Mouse (Mus musculus) layer of hippocampus, adult 9-10 months (tissue): ENCODE data around the gene Ak1.

ENCODE experiments used
- DNase-seq: peaks from one replicate; pipeline ENCODE4 v3.0.0; 2022; ENCODE audit warnings: low spot score

Ak1 gene

GRCm38 (mm10) chr2:32628044-32628550 lies 6.5 kb downstream of the Ak1 start:
- DNase-seq = no peak

GRCm38 (mm10) chr2:32628729-32629128 lies 7.2 kb downstream of the Ak1 start:
- DNase-seq = no peak

- DNase-seq = no peak
Observed at GRCm38 (mm10) chr2:32629276-32629976, 7.9 kb downstream of the Ak1 start.

GRCm38 (mm10) chr2:32630036-32630435 lies 8.5 kb downstream of the Ak1 start:
- no peak for DNase-seq

GRCm38 (mm10) chr2:32631046-32631445 lies 9.5 kb downstream of the Ak1 start:
- DNase-seq = no peak

GRCm38 (mm10) chr2:32631737-32632394 lies 10.3 kb downstream of the Ak1 start:
- DNase-seq = peak; percentile 64

- DNase-seq = no peak
Observed at GRCm38 (mm10) chr2:32633660-32634059, 12.1 kb downstream of the Ak1 start.

- no peak for DNase-seq
Observed at GRCm38 (mm10) chr2:32634277-32635105, 12.9 kb downstream of the Ak1 start.

GRCm38 (mm10) chr2:32636617-32637016 lies 15.1 kb downstream of the Ak1 start:
- DNase-seq = no peak

- DNase-seq = no peak
Observed at GRCm38 (mm10) chr2:32637778-32638281, 16.3 kb downstream of the Ak1 start.

GRCm38 (mm10) chr2:32639632-32640031 lies 18.1 kb downstream of the Ak1 start:
- DNase-seq = no peak

- DNase-seq = no peak
Observed at GRCm38 (mm10) chr2:32640550-32641051, 19.0 kb downstream of the Ak1 start.

GRCm38 (mm10) chr2:32641810-32642209 lies 20.3 kb downstream of the Ak1 start:
- DNase-seq = no peak

GRCm38 (mm10) chr2:32642813-32643212 lies 21.3 kb downstream of the Ak1 start:
- no peak for DNase-seq

GRCm38 (mm10) chr2:32644083-32644482 lies 22.5 kb downstream of the Ak1 start:
- DNase-seq = no peak

GRCm38 (mm10) chr2:32644799-32645475 lies 23.4 kb downstream of the Ak1 start:
- no peak for DNase-seq

GRCm38 (mm10) chr2:32645647-32646046 lies 24.1 kb downstream of the Ak1 start:
- no peak for DNase-seq

GRCm38 (mm10) chr2:32646379-32647056 lies 25.0 kb downstream of the Ak1 start, which contains the start of gene Eng:
TSS of gene Eng (plus strand) at chr2:32646595.
- DNase-seq = no peak

GRCm38 (mm10) chr2:32647366-32647765 lies 25.8 kb downstream of the Ak1 start:
- DNase-seq = no peak

GRCm38 (mm10) chr2:32653764-32654163 lies 32.2 kb downstream of the Ak1 start:
- DNase-seq = no peak
